Mouse (Mus musculus) heart, postnatal 25 days (tissue): ENCODE data around the gene Nostrin. TPM values are rescaled to one million over a fixed set of nuclear protein-coding genes. Genes with fewer than 3 reads are reported as not detected.

Experiments
- DNase-seq: peaks from one replicate; pipeline ENCODE4 v3.0.0; 2022; ENCODE audit warnings: low spot score
- intact Hi-C: fragments of 180-260 bp; cut with DNase I; formaldehyde crosslinking; loops from one replicate; pipeline ENCODE4 v1.15.1; 2025
- total RNA-seq, 2 experiments: library from RNA; stranded (reverse); gene quantifications; 2 replicates each; pipeline ENCODE4 v1.2.3; 2021

The Nostrin gene
- total RNA-seq, 2 experiments from 2014 or later = 4.9 to 5.7 TPM

DNA sequence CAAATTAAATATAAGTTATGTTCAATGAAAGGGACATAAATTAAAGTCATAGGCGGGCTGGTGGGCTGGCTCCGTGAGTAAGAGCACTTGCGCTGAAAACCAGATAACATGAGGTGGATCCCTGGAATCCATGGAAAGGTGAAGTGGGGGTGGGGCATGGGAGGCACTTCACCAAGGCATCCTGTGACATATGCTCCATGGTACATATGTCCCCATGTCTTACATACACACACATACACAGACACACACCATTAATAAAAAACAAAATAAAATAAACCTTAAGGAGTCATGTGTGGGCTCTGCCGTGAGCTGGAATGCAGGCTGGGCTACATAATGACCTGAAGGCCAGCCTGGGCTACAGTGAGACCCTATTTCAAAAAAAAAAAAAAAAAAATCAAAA lies 44.1 kb downstream of the Nostrin start:
- no peak for DNase-seq
- intact Hi-C loops = no loop called here

DNA sequence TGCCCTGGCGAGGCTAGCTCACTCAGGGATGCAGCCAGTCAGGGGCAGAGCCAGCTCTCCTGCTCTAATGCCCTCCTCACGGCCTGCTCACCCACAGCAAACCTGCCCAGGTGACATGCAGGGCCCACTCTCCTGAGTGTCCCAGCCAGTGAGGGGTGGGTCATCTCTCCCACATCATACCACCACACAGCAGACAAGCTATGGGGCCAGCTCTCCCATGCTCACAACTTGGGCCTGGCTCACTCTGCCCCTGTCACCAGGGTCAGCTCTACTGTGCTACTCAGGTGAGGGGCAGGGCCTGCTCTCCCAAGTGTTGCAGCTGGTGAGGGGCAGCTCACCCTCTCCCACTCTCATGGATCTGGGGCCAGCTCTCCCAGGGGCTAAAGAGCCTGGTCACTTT lies 52.4 kb downstream of the Nostrin start:
- DNase-seq = no peak

DNA sequence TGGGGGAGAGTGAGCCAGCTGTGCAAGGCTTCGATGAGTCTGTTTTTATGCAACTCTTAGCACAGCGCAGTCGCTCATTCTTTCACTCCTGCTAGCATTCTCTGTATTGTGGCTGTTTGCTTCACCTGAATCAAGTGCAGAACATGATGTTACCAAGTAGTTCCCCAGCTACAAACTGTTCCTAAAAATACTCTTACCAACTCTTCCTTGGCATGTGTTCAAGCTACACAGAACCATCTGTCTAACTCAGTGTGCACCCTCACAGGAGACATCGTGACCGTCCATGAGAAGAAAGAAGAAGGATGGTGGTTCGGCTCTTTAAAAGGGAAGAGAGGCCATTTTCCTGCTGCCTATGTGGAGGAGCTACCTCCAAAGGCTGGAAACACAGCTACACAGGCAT lies 53.1 kb downstream of the Nostrin start:
- intact Hi-C loops = no loop called here
- no peak for DNase-seq

More for the DNA sequence above, 52.4 kb downstream of the Nostrin start:
- intact Hi-C loops = no loop called here

DNA sequence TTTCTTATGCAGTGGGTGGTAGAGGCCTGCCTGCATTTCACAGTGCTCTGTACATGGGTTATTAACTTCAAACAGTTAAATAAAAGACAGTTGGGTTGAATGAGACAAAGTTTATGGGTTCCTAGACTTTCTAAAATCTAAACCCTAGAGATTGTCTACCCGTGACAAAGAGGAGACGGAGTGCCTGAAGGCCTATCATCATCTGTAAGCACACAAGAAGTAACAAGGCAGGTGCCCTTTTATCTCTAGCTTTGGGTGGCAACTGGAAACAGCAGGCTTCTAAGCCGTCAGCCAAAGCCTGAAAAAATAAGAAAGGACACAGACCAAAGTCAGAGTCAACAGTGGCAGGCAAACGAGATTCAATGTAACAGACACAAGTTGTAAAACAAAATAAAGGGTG lies 53.6 kb downstream of the Nostrin start:
- DNase-seq = no peak
- intact Hi-C loops = no loop called here

DNA sequence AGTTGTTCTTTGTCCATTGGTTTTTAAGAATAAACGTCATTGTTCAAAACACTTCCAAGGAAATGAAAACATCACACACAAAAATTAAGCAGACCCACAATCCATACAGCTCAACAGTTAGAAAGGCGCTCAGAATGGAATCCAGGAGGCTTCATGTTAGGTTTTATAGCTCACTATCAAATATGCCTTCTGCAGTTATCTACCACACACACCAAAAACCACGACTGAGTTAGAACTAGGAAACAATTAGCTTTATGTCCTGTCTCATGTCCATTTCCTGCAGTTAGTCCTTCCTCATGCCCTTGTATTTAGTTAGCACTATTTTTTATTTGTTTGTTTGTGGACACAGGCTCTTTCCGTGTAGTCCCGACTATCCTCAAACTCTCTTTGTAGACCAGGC lies 55.5 kb downstream of the Nostrin start:
- no peak for DNase-seq
- intact Hi-C loops = no loop called here

DNA sequence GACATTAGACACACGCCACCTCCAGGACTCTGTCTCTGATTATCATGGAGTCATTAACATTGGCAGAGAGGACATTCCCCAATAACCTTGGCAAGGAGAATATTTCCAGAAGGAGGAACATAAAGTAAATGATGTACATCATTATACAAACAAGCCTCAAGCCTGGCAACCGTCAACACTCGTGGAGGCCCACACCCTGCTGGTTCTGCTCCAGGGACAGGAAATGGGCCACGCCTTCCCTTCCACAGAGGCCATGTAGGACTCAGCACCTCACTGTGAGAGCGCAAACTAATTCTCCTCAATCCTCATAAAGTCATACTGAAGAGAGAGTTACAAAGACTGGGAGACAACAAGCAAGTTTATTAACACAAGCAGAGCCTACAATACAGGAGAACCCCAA lies 58.0 kb downstream of the Nostrin start:
- intact Hi-C loops = no loop called here
- DNase-seq = no peak

DNA sequence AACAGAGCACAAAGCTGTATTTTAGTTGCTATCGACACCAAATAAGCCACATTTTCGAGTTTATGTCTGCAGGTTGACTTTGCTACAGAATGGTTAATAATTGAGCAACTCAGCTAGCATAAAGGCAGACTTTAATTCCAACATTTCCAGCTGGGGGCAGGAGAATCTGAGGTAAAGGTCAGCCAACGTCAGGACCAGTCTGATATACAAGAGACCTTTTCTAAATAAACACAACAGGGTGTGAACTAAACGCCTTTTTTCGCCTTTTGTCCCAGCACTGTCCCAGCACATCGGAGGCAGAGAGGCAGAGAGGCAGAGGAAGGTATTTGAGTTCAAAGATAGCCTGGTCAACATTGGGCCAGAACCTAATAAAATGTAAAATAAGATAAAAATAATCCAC lies 69.6 kb downstream of the Nostrin start:
- DNase-seq = no peak
- intact Hi-C loops = loop anchor here (5.0 to 10.0 kb wide), 2 partner anchors 60 to 1643 kb away; no protein-coding TSS in a partner anchor

DNA sequence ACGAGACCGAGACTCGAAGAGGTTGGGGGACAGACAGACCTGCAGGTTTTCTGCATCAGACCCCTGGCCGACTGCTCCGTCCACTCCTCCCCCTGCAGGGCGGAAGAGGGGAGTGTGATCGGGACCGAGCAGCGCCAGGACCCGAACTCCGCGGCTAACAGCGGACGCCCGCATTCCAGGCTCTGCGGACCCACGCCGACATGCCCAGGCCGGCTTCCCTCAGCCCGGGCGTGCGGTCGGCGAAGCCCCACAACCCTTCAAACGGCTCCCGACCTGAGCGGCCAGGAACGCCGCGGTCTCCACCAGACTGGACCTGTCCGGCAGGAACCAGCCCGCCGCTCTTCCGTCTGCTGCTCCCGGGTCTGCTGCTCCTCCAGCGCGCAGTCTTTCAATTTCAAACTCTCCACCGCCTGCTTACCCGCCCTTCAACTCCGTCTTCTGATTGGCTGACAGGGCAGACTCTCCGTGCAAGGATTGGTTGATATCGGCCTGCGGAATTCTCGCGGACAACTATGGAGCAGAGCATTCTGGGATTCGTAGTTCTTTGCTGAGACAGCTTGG lies 70.3 kb downstream of the Nostrin start, which contains the start of gene Spc25:
Gene Spc25, minus strand, starts transcription at position 404 of the 561 bp plus-strand sequence.
- intact Hi-C loops = loop anchor here (5.0 to 10.0 kb wide), 2 partner anchors 61 to 1644 kb away; no protein-coding TSS in a partner anchor
- DNase-seq = peak; percentile 84

DNA sequence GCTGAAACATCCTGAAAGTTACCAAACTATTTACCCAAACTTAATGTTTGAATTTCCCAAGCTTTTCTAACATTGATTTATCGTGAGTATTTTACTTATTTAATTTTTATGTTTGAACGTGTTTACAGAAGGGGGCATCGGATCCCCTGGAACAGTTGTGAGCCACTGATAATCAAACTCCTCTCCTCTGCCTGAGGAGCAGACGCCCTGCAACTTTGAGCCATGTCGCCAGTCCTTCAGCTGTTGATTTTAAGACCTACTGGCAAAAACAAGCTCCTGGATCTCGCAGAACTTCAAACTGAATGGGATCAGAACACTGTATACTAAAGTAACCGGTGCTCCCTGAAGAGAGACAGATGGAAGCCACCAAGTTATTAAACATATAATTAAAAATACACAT lies 70.9 kb downstream of the Nostrin start:
- DNase-seq = no peak
- intact Hi-C loops = loop anchor here (5.0 to 10.0 kb wide), 2 partner anchors 62 to 1644 kb away; no protein-coding TSS in a partner anchor

DNA sequence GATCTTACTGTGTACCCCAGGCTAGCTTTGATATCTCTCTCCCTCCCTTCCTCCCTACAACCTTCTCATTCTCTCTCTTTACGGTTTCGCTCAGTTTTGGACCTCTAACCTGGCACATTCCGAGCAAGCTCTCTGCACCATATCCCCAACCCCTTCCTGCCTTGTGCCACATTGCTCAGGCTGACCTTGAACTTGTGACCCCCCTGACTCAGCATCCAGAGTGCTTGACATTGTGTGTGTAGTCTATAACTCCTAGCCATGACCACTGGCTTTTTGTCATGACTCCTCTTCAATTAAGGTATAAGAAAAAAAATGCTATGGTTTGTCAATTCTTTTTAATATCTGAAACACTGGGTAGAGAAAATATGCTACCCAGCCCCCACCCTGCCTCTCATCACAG lies 74.1 kb downstream of the Nostrin start:
- DNase-seq = no peak
- intact Hi-C loops = loop anchor here (5.0 to 10.0 kb wide), 2 partner anchors 65 to 1647 kb away; no protein-coding TSS in a partner anchor

DNA sequence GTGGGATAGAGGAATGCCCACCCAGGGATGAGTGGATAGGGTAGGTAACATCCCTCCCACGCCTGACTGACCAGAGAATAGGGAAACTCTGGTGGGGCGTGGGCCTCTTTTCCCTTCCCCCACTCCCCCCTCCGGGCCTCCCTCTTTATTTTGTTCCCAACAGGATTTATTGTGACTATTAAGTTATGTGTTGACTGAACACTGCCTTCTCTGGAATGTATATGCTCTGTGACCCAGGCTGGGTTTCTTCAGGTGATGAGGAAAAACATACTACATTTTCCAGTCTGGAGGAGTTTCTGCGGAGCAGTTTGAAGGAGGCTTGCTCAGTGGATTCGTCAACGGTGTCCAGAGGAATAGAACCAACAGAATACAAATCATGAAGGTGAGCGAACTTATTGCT lies 75.2 kb downstream of the Nostrin start, which contains the start of gene G6pc2:
Gene G6pc2, plus strand, starts transcription at position 301 of the 400 bp plus-strand sequence.
- intact Hi-C loops = no loop called here
- DNase-seq = no peak

DNA sequence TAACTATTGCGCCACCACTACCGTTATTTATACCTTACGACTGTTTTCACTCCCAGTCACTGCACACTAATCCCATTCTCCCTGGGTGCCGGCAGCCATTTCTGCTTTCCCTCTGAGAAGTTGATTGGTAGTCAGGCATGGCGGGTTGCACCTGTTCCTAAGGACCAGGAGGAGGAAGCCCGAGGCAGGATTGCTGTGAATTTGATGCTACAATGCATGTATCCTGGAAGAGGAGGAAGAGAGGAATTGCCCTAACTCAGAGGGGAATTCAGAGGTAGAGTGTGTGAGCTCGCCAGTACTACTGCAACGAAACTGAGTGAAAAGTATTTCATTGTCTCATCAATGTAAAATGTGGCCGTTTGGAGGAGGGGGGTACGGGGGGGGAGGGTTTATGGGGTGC lies 77.1 kb downstream of the Nostrin start:
- intact Hi-C loops = no loop called here
- DNase-seq = no peak

DNA sequence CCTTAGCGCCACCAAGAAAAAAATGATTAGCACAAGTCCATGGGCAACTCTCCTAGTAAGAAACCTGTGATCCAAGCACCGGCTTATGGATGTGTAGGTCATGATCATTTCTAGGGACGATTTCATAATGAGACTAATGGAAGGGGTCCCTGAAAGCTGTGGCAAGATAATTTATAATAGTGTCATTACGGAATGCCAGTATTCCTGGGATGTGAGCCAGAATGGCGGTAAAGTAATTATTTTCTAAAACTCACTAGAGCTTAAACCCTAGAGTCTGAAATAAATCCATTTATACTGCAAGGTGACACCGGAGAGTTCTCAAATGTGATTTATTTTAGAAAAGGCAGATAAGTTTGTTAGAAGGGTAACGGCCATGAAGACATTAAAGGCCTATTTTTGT lies 79.6 kb downstream of the Nostrin start:
- intact Hi-C loops = no loop called here

DNA sequence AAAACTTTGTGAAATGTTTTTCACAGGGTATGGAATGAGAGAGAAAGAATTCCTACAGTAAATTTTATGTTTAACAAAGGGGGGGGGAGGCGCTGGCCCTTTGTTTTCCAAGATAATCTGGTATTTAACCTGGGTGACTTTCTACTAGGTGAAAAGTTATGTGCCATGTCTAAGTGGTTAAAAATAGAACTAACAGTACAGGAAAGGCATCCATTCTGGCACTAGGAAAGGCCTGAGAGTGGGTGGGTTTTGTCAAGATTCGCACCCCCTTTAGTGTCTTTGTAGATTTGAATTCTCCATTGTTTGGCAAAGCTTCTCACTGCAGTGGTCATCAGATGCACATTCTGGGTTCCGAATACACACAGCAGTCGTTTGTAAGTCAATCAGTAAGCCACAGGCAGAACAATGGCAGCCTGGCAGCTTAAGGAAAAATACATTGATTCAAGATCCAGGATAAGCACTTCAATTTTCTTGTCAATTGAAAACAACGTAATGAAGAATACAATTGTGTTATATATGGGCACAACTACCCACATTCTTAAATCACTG lies 86.3 kb downstream of the Nostrin start:
- no peak for DNase-seq
- intact Hi-C loops = no loop called here

More for the DNA sequence above, 79.6 kb downstream of the Nostrin start:
- no peak for DNase-seq

DNA sequence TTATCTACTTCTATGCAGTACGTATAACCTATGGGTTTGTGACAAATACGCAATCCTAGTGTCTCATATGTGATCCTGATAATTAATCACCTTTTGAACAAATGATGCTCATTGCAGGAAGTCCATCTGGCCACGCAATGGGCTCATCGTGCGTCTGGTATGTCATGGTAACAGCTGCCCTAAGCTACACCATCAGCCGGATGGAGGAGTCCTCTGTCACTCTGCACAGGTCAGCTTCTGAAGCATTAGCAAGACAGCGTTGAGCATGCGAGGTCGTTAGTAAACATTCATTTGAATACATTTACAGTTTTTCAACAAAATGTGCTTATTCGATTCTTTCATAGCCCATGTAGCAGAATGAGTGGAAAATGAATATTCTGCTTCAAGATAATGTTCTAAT lies 87.2 kb downstream of the Nostrin start:
- intact Hi-C loops = no loop called here
- no peak for DNase-seq

DNA sequence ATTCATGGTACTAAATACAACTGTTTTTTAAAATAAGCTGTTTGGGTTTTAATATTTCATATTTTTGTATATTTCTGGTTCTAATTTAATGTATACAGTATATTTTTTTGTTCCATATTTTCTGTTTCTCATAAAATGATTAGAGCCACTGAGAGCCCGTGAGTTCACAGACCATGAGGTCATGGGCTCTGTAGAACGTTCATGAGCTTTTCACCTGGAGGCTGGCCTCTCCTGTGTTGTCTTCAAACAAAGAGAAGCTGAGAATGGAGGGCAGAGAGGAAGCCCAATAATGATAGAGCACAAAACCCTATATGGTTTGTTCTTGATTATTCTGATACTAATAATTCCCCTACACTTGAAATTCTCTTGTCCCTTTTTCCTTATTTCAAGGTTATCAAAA lies 89.1 kb downstream of the Nostrin start:
- intact Hi-C loops = no loop called here

DNA sequence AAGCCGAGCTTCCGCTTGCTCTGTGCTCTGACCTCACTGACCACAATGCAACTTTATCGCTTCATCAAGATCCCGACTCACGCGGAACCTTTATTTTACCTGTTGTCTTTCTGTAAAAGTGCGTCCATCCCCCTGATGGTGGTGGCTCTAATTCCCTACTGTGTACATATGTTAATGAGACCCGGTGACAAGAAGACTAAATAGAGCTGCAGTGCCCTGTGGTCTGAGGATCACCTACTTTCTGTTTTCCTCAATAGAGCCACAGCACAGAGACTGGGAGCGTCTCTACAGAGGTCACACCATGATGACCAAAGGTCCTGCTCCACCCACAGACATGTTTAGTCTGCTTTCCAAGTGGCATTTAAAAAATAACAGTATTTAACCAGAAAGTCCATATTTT lies 91.3 kb downstream of the Nostrin start:
- DNase-seq = no peak
- intact Hi-C loops = no loop called here

More for the DNA sequence above, 89.1 kb downstream of the Nostrin start:
- no peak for DNase-seq

DNA sequence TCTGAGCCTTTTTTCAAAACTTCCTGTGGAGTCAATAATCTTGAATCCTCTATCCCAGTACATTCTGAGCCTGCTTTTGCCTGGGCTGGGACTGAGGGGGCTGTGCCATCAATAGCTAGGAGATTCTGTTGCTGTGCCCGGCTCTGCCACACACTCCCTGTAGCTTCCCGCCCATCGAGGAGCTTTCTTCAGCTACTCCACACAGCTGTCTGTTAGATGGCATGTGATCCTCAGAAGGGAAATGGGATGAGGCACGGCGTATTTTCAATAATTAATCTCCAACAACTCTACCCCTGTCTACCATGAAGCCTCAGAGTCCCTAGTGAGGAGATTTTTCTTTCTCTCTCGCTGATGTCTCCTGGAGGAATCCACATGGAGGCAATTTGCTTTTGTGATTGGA lies 93.0 kb downstream of the Nostrin start:
- no peak for DNase-seq
- intact Hi-C loops = no loop called here

DNA sequence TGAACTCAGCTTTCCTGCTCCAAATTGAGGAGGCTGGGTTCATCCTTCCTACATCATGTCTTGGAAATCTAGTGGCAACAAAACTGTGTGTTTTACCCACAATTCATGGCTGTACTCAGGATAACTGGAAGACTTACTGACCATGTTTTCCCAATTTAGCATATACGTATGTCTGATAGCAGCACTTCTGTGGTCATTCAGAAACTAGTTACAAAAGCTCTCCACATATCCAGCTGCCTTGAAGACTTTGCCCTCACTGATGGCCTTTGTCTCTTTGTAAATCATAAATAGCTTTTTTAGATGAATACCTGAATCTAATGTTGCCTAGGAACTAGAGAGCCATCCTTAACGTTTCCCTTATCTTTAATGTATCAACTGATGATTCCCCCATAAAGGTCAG lies 94.5 kb downstream of the Nostrin start:
- intact Hi-C loops = no loop called here
- DNase-seq = no peak

DNA sequence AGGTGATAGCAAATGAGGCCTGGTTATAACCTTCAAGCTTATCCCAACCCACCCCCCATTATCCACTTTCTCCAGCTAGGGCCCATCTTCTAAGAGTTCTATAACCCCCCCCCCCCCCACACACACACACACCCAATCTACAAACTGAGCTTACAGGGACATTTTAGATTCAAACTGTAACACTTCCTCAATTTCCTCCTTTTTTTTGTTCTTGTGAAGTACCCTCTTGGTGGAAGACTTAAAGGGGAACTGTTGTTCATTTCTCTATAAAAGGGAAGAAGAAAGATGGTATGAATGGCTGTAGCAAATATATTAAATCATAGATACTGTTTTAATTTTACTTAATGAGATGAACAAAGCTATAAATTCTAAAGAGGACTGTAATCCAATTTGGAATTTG lies 96.5 kb downstream of the Nostrin start:
- intact Hi-C loops = no loop called here
- DNase-seq = no peak

DNA sequence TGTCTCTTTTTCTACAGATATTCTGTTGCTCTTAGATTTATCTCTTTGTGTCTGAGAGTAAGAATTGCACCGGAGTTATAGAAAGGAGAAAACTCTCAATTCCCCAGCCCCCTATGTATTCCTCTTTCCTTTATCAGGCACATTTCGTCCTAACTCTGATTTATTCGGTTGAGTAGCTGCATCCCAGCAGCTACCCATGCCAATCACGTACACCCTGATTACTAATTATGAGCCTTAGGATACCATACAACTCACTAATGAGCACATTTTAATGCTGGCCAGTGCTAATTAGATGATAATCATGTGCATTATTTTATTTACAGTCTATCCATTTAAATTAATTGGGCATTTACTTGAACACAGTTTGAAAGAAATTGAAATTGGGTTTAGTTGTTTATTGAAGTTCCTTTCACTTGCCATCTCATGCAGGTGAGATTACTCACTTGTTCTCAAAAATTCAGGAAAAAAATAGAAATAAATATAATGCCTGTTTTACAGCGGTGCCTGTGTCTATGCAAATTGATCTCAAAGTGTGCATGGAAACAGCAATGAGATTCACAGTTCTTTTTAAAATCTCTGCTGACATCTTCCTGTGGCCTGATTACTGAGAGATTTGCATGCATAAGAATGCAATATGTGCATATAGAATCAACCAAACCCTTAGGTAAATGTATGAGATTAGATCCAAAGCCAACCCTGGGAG lies 99.5 kb downstream of the Nostrin start:
- intact Hi-C loops = no loop called here
- DNase-seq = no peak
